In genomic region chr1:135606355-135607015, GRCm38 (mm10) we compare ENCODE assay signal across 30 mouse cellular contexts. TPM values are rescaled to one million over a fixed set of nuclear protein-coding genes. Genes with fewer than 3 reads are reported as not detected.
A peak's percentile ranks its signal among the peaks of the same experiment; 100 is the strongest.
DNase-seq lines count a peak whose midpoint lies in the region; ATAC-seq and TF ChIP-seq lines count a peak whose summit lies in the region.
"Had no signal": no experiment of that assay in that cellular context is flagged by ENCODE, and none has a peak within 500 bp of the region (broad histone marks: within the 10 kb centered on the region; RNA-seq: fewer than 3 reads in every experiment).

No protein-coding gene starts in this region.

- no peak overlapping the region for H3K4me2 ChIP-seq in kidney, embryonic 15.5 days
- H3K4me2 ChIP-seq in intestine, embryonic 16.5 days (ENCODE audit: low read depth, low read length): no peak overlapping the region
- H3K4me2 ChIP-seq: forebrain, embryonic 13.5 days; heart, embryonic 12.5 days; hindbrain, embryonic 14.5 days; limb, embryonic 15.5 days; liver, embryonic 13.5 days; midbrain, embryonic 12.5 days; neural tube, embryonic 12.5 days had no signal

- DNase-seq in brain, adult 2 months (ENCODE audit: low read depth, low spot score): peak; percentile 88
- peak; percentile 48 for DNase-seq in brain, embryonic 14.5 days (ENCODE audit: low read depth)
- peak; percentile 53 for DNase-seq in cerebellum, adult 8-10 months
- DNase-seq in cerebellum, postnatal 25 days: peak; percentile 85 to 86
- no peak for DNase-seq in left cerebral cortex, postnatal 10 days (ENCODE audit: extremely low spot score in 1 of 2, low spot score in 2 of 2)
- DNase-seq: B cell, adult 2 months; gastrocnemius, postnatal 36 days; heart, adult 18-20 months; kidney, adult 18-20 months; kidney, postnatal 4 days; liver, embryonic 13.5 days; lung, adult 18-20 months; lung, postnatal 4 days; right cerebral cortex, adult 18-20 months; right cerebral cortex, postnatal 4 days; thymus, postnatal 25 days had no signal

- H3K27ac ChIP-seq in kidney, embryonic 15.5 days: no peak overlapping the region
- no peak overlapping the region for H3K27ac ChIP-seq in intestine, embryonic 16.5 days (ENCODE audit: low read length)
- H3K27ac ChIP-seq: forebrain, embryonic 13.5 days; hindbrain, embryonic 14.5 days; limb, embryonic 10.5 days; limb, embryonic 15.5 days; liver, embryonic 13.5 days; midbrain, embryonic 12.5 days; neural tube, embryonic 12.5 days had no signal

- no peak for TF ChIP-seq CTCF in brain, embryonic 14.5 days (IDR thresholded peaks at IDR 0.05; ENCODE audit: borderline replicate concordance, extremely low read depth, insufficient read depth, insufficient read length)

- intact Hi-C loops in left cerebral cortex, postnatal 10 days (cut with DNase I): no loop called here

- H3K4me3 ChIP-seq in kidney, embryonic 15.5 days (replicated peaks): no peak overlapping the region
- no peak overlapping the region for H3K4me3 ChIP-seq in intestine, embryonic 16.5 days (ENCODE audit: low read length)
- H3K4me3 ChIP-seq: erythroblast, embryonic 14.5 days; forebrain, embryonic 13.5 days; heart, embryonic 12.5 days; limb, embryonic 10.5 days; limb, embryonic 15.5 days; liver, embryonic 13.5 days; megakaryocyte, embryonic 14.5 days; midbrain, embryonic 12.5 days; myocyte; neural tube, embryonic 12.5 days had no signal

- no peaks in the 10 kb centered on the region for H3K9me3 ChIP-seq in kidney, embryonic 15.5 days (replicated peaks)
- H3K9me3 ChIP-seq in intestine, embryonic 16.5 days (ENCODE audit: control insufficient read depth, low read length): no peaks in the 10 kb centered on the region
- H3K9me3 ChIP-seq: forebrain, embryonic 13.5 days; heart, embryonic 12.5 days; limb, embryonic 10.5 days; limb, embryonic 15.5 days; liver, embryonic 13.5 days; megakaryocyte, embryonic 14.5 days; midbrain, embryonic 12.5 days; neural tube, embryonic 12.5 days had no signal

- 91% methylated on average over 12 of the region's 12 CpGs for WGBS in kidney, embryonic 15.5 days
- 89% methylated on average over 12 of the region's 12 CpGs for WGBS in intestine, embryonic 16.5 days

- no peaks in the 10 kb centered on the region for H3K27me3 ChIP-seq in kidney, embryonic 15.5 days
- H3K27me3 ChIP-seq in intestine, embryonic 16.5 days (replicated peaks; ENCODE audit: control insufficient read depth, insufficient read depth, low read length): no peaks in the 10 kb centered on the region
- H3K27me3 ChIP-seq: forebrain, embryonic 13.5 days; heart, embryonic 12.5 days; limb, embryonic 15.5 days; liver, embryonic 13.5 days; megakaryocyte, embryonic 14.5 days had no signal

- no peak for TF ChIP-seq POLR2A in brain, embryonic 14.5 days (IDR thresholded peaks at IDR 0.05; ENCODE audit: borderline replicate concordance, extremely low read depth, insufficient read depth, insufficient read length, poor library complexity, severe bottlenecking)

- 0 out of 2 replicates have a peak, but pooled peaks cover 4% of the 10 kb centered on the region for H3K36me3 ChIP-seq in kidney, embryonic 15.5 days
- H3K36me3 ChIP-seq in intestine, embryonic 16.5 days (ENCODE audit: control insufficient read depth, insufficient read depth, low read length): no peaks in the 10 kb centered on the region
- H3K36me3 ChIP-seq: limb, embryonic 10.5 days; limb, embryonic 15.5 days; liver, embryonic 13.5 days; midbrain, embryonic 12.5 days; neural tube, embryonic 12.5 days had no signal

- no peak overlapping the region for H3K9ac ChIP-seq in kidney, embryonic 15.5 days
- H3K9ac ChIP-seq in intestine, embryonic 16.5 days (ENCODE audit: low read depth, low read length): no peak overlapping the region
- H3K9ac ChIP-seq: forebrain, embryonic 13.5 days; heart, embryonic 12.5 days; hindbrain, embryonic 14.5 days; limb, embryonic 15.5 days; liver, embryonic 13.5 days; midbrain, embryonic 12.5 days; neural tube, embryonic 12.5 days had no signal

- ATAC-seq in kidney, embryonic 15.5 days (replicated peaks; ENCODE audit: low FRiP score): no peak
- ATAC-seq in intestine, embryonic 16.5 days: no peak
- ATAC-seq: forebrain, embryonic 13.5 days; inflammation-experienced regulatory T-cells, adult 6 months; lung, postnatal 0 days had no signal

- H3K4me1 ChIP-seq in kidney, embryonic 15.5 days: peaks cover 6% of the 10 kb centered on the region; the same call in 1 of the 2 replicates
- no peaks in the 10 kb centered on the region for H3K4me1 ChIP-seq in intestine, embryonic 16.5 days (ENCODE audit: control insufficient read depth, insufficient read depth, low read length)
- H3K4me1 ChIP-seq: liver, embryonic 13.5 days had no signal

RNA-seq across cellular contexts. Expression of gene Nav1, which starts 0.6 kb away (rescaled TPM):
- 54.0 and 92.9 TPM in 2 replicates for polyA plus RNA-seq in brain, embryonic 14.5 days (2012; rRNA removed)
- total RNA-seq in left cerebral cortex, postnatal 10 days (2021): 100 to 1,000 TPM; 227 to 238 TPM
- polyA plus RNA-seq in kidney, embryonic 15.5 days (2015; fragmentation: Nextera tagmentation; extraction: Ambion mirVana): 16.4 and 16.6 TPM in 2 replicates
- polyA plus RNA-seq in intestine, embryonic 16.5 days (2015; fragmentation: Nextera tagmentation; extraction: Ambion mirVana): 8.8 and 9.0 TPM in 2 replicates

Comparison
In these comparisons a context has a peak if more than half of its experiments do, and no peak if none do; other contexts are left out.
1. DNase-seq: peak in brain, adult 2 months (single experiment), brain, embryonic 14.5 days (single experiment), cerebellum, adult 8-10 months (single experiment) and cerebellum, postnatal 25 days (2 of 2); none in left cerebral cortex, postnatal 10 days (0 of 2).